Mouse (Mus musculus) liver, postnatal 0 days (tissue): ENCODE measurements around the gene Ssh2.

Experiments used
- CTCF ChIP-seq: sonication (generic); IDR thresholded peaks from 2 replicates; pipeline ENCODE4 v1.5.1; 2016; ENCODE audit warnings: antibody characterized with exemption, low read depth
- EP300 ChIP-seq: IDR thresholded peaks from 2 replicates; pipeline ENCODE4 v1.6.1; 2016; ENCODE audit warnings: antibody characterized with exemption, low read depth, mild to moderate bottlenecking

DNA sequence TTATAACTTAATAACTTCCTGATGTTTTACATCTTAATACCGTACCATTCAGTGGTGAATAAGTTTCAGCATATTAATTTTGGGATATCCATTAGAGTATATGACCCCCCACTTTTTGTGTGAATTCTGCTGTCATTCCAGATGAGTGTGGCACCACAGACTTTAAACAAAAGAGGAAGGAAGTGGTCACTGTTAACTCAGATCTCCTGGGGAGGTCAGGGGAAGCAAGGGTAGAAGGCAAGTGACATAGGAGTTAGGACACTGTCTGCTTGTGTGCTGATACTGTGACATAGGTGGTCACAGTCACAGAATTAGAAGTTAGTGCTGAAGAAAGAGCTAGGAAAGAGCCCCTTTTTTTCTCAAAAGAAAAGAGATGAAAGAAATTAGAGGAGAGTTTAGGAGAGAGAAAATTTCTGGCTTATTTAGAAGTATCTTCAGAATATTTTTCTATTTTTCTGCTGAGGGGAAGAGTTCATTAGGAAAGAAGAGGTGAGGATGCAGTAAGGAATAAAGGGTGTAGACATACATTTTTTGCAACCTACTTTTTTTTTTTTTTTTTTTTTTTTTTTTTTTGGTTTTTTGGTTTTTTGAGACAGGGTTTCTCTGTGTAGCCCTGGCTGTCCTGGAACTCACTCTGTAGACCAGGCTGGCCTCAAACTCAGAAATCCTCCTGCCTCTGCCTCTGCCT lies 23.7 kb downstream of the Ssh2 start:
- TF ChIP-seq EP300 (0 out of 2 replicates have a peak, but pooled peaks have one; percentile 20), CTCF (no peak)
